Mouse (Mus musculus) gonadal fat pad, adult 2 months (tissue): Measurements from ENCODE around the gene Sema5a. TPM values are rescaled to one million over a fixed set of nuclear protein-coding genes. Genes with fewer than 3 reads are reported as not detected.

Experiments
- DNase-seq: peaks from one replicate; pipeline ENCODE4 v3.0.0-alpha.2; 2012; ENCODE audit warnings: low read depth
- polyA plus RNA-seq: library from polyadenylated mRNA; depleted of rRNA; stranded (reverse); fragments of >200 nt; gene quantifications from 2 replicates; pipeline ENCODE4 v1.2.3, GENCODE M21; 2012

Sema5a gene
- polyA plus RNA-seq, 1 experiment = 7.8 TPM

- DNase-seq = no peak
Measured at GRCm38 (mm10) chr15:32306557-32307243, 62.1 kb downstream of the Sema5a start.

GRCm38 (mm10) chr15:32310834-32311233 lies 66.2 kb downstream of the Sema5a start:
- no peak for DNase-seq

- no peak for DNase-seq
Measured at GRCm38 (mm10) chr15:32311287-32311686, 66.7 kb downstream of the Sema5a start.

- peak; percentile 61 for DNase-seq
Measured at GRCm38 (mm10) chr15:32317074-32317473, 72.5 kb downstream of the Sema5a start.

GRCm38 (mm10) chr15:32320739-32321138 lies 76.1 kb downstream of the Sema5a start:
- peak; percentile 88 for DNase-seq

GRCm38 (mm10) chr15:32322455-32323220 lies 78.0 kb downstream of the Sema5a start:
- no peak for DNase-seq

- DNase-seq = no peak
Measured at GRCm38 (mm10) chr15:32323224-32323623, 78.6 kb downstream of the Sema5a start.

- no peak for DNase-seq
Measured at GRCm38 (mm10) chr15:32324105-32324504, 79.5 kb downstream of the Sema5a start.

- no peak for DNase-seq
Measured at GRCm38 (mm10) chr15:32328370-32329004, 83.9 kb downstream of the Sema5a start.

GRCm38 (mm10) chr15:32329670-32330330 lies 85.2 kb downstream of the Sema5a start:
- DNase-seq = no peak

- DNase-seq = no peak
Measured at GRCm38 (mm10) chr15:32330427-32330826, 85.8 kb downstream of the Sema5a start.

- DNase-seq = no peak
Measured at GRCm38 (mm10) chr15:32331037-32331436, 86.4 kb downstream of the Sema5a start.

- DNase-seq = no peak
Measured at GRCm38 (mm10) chr15:32333456-32333855, 88.8 kb downstream of the Sema5a start.

- no peak for DNase-seq
Measured at GRCm38 (mm10) chr15:32337810-32338209, 93.2 kb downstream of the Sema5a start.

GRCm38 (mm10) chr15:32338721-32339290 lies 94.2 kb downstream of the Sema5a start:
- no peak for DNase-seq

- DNase-seq = no peak
Measured at GRCm38 (mm10) chr15:32339426-32339825, 94.8 kb downstream of the Sema5a start.

GRCm38 (mm10) chr15:32341423-32341822 lies 96.8 kb downstream of the Sema5a start:
- DNase-seq = no peak

GRCm38 (mm10) chr15:32343544-32343943 lies 98.9 kb downstream of the Sema5a start:
- no peak for DNase-seq

GRCm38 (mm10) chr15:32347315-32347714 lies 102.7 kb downstream of the Sema5a start:
- no peak for DNase-seq

GRCm38 (mm10) chr15:32349276-32349675 lies 104.7 kb downstream of the Sema5a start:
- peak; percentile 27 for DNase-seq

GRCm38 (mm10) chr15:32352995-32353394 lies 108.4 kb downstream of the Sema5a start:
- no peak for DNase-seq

GRCm38 (mm10) chr15:32353513-32353912 lies 108.9 kb downstream of the Sema5a start:
- DNase-seq = no peak
